Mouse (Mus musculus): Measurements from ENCODE around the gene Fcamr.

The Fcamr gene

DNA sequence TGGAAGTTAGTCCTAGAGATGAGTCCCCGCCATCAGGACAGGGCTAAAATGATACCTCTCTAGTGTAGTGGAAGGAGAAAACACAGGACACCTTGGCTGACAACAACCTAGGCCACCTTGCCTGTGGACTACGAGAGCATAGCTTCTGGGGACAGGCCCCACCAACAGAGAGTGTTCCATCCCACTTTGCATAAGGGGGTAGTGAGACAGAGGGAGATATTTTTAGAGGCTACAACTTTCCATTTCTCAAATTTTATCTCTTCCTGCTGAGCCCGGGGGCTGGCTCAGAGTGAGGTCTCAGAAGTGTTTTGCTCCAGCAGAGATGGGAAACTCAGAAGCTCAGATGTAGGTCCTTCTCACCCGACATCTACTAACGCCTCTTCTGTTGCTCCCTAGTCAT lies 49.7 kb downstream of the Fcamr start:
- DNase-seq (ENCODE audit: low read depth, low spot score) = peak; percentile 81

DNA sequence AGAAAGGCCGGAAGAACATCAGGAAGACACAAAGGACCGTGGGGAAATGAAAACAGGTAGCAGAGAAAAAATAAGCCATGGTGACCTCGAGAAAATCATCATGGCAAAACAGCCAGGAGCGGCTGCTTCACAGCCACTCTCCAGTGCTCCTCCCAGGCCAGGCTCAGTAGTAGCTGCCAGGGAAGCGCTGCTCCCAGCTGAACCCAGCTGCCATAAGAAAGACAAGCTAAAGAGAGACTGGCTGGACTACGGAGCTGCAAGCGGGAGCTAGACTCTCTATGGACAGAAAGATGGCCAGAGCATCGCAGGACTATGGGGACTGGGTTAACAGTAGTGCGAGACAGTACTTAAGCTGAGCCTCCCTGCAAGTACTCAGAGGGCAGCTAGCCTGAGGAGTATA lies 54.1 kb downstream of the Fcamr start:
- no peak for DNase-seq (ENCODE audit: low read depth, low spot score)

DNA sequence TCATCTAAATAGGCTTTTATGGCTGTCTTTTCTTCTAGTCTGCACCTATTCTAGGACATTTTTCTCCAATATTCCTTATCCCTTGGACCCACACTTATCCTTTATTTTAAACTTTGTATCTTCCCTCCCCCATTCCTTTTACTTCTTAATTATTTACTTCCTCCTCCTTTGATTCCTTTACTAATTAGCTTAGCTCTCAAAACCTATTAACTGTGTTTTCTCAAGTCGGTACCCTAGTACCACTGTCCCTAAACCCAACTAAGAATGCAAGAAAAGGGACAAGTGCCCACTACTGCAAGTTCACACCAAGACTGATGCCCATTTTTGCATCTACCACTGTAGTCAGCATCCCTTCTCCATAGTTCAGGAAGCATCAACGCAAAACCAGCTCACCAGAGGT lies 55.0 kb downstream of the Fcamr start:
- DNase-seq (ENCODE audit: low read depth, low spot score) = no peak

DNA sequence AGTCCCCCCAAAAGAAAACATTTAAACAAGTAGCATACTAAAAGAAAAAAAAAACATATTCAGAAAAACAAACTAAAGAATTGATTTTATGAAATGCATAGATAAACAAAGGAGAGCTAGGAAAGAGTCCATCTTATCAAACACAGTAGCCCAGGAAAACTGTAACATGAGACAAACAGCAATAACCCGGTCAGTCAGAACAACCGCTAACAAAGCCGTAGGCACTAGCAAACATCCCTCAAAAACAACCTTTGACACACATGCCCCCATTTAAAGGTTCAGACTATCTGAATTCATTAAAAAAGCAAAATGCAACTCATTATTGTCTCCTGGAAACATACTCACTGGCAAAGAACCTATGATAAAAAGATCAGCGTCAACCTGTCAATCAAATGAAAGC lies 56.8 kb downstream of the Fcamr start:
- no peak for DNase-seq (ENCODE audit: low read depth, low spot score)

DNA sequence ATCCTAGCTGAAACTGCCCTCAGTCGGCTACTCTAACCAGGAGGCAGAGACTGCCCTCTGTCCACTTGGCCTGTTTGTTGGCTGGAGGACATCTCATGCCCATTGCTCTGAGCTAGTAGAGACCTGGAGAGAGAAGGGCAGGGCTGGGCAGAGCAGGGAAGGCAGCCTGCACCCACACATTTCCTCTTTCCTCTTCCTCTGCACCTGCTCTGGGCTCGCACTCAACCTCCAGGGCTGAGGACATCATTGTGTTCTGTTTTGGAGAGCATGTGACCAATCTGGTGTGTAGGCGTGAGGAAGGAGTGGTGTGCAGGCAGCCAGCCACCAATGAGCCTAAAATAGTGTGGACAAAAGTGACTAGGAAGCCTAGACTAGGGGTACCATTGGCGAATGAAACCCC lies 63.5 kb downstream of the Fcamr start:
- peak; percentile 88 for DNase-seq (ENCODE audit: low read depth, low spot score)

All from A20 (cell line).